Comparison of ENCODE assay signal across 20 mouse cellular contexts in the genomic region with DNA sequence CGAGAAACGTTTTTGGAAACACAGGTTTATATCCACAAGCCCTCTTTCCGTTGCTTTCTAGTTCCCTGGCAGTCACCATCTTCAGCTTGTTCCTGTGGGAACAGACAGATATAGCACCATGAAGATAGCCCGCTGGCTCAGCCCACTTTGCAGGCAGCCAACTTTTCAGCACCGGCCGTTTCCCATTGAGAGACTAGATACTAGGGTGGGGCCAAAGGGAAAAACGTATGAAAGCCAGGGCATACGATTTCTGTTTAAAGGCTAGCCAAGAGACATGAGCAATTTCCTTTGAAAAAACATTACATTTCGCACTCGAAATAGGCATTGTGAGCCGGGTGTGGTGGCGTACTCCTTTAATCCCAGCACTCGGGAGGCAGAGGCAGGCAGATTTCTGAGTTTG.
"Had no signal": no experiment of that assay in that cellular context is flagged by ENCODE, and none has a peak within 500 bp of the region (broad histone marks: within the 10 kb centered on the region; RNA-seq: fewer than 3 reads in every experiment).

No protein-coding gene starts in this region.

- H3K36me3 ChIP-seq: kidney, embryonic 15.5 days; limb, embryonic 12.5 days; limb, embryonic 15.5 days; liver, embryonic 12.5 days; liver, embryonic 15.5 days; neural tube, embryonic 12.5 days; stomach, embryonic 15.5 days had no signal

- H3K4me2 ChIP-seq: kidney, embryonic 15.5 days; limb, embryonic 12.5 days; limb, embryonic 15.5 days; liver, embryonic 12.5 days; liver, embryonic 15.5 days; midbrain, embryonic 11.5 days; neural tube, embryonic 12.5 days; stomach, embryonic 15.5 days had no signal

- H3K4me1 ChIP-seq: kidney, embryonic 15.5 days; limb, embryonic 15.5 days; liver, embryonic 12.5 days; liver, embryonic 15.5 days; stomach, embryonic 15.5 days had no signal

- H3K27me3 ChIP-seq: kidney, embryonic 15.5 days; limb, embryonic 12.5 days; limb, embryonic 15.5 days; liver, embryonic 12.5 days; liver, embryonic 15.5 days; neural tube, embryonic 12.5 days; stomach, embryonic 15.5 days had no signal

- H3K9ac ChIP-seq: kidney, embryonic 15.5 days; limb, embryonic 12.5 days; limb, embryonic 15.5 days; liver, embryonic 12.5 days; liver, embryonic 15.5 days; neural tube, embryonic 12.5 days; stomach, embryonic 15.5 days had no signal

- ATAC-seq: liver, embryonic 12.5 days had no signal

- H3K9me3 ChIP-seq: kidney, embryonic 15.5 days; limb, embryonic 12.5 days; limb, embryonic 15.5 days; liver, embryonic 12.5 days; liver, embryonic 15.5 days; neural tube, embryonic 12.5 days; stomach, embryonic 15.5 days had no signal

- H3K27ac ChIP-seq: kidney, embryonic 15.5 days; left cerebral cortex, adult 2 months; limb, embryonic 12.5 days; limb, embryonic 15.5 days; liver, embryonic 12.5 days; liver, embryonic 15.5 days; neural tube, embryonic 12.5 days had no signal

- H3K4me3 ChIP-seq: kidney, embryonic 15.5 days; left cerebral cortex, adult 2 months; limb, embryonic 12.5 days; limb, embryonic 15.5 days; liver, embryonic 12.5 days; liver, embryonic 15.5 days; neural tube, embryonic 12.5 days; stomach, embryonic 15.5 days had no signal

- DNase-seq: kidney, adult 11 months; kidney, adult 8-10 months; kidney, postnatal 10 days; kidney, postnatal 36 days; layer of hippocampus, postnatal 36 days; lung, postnatal 14 days; midbrain, embryonic 14.5 days; retina, postnatal 1 day; right cerebral cortex, postnatal 25 days; spleen, adult 18-20 months; thymus, postnatal 36 days had no signal
